Mouse (Mus musculus): ENCODE data around the gene Bcas3.
A peak's percentile ranks its signal among the peaks of the same experiment; 100 is the strongest.

Gene Bcas3

GRCm38 (mm10) chr11:85751171-85751570, 398.2 kb downstream of the Bcas3 start:
- DNase-seq (ENCODE audit: low spot score): no peak

DNA sequence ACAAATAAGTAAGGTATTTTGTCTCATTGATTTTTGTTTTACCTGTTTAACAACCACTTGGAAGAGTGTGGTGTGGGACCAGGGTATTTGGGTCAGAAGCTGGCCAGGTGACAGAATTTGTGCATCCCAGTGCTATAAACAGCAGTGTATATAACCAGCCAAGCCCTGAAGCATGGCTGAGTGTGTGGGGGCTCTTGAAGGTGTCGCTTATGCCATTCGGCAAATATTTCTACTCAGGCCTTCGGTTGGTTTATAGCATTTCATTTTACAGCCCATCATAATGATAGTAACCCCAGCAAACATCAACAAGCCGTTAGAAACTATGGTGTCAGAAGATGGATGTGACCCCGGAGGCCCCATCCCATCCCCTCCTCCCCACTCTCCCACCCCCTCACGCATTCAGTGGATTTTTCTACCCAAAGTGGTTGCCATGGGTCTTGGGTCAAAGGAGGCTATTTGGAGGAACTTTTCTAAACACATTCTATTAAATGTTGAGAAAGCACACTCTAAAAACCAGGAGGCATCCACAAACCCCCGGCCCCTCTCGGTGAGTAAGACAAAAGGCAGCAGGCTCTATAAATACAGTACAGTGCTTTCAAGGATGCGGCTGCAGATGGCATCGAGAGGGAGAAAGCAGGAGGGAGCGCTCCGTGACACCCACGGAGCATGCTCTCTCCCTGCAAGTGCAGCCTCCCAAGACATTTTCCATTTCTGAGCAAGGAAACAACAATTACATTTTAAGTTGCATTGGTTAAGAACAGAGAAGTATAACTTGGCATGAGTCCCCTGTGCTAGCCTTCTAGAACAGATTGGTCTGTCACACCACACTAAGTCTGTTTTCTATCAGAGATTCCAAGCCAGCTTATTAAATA, 401.9 kb downstream of the Bcas3 start:
- peak; percentile 44 for DNase-seq (ENCODE audit: low spot score)

GRCm38 (mm10) chr11:85755503-85756044, 402.6 kb downstream of the Bcas3 start:
- DNase-seq (ENCODE audit: low spot score): no peak

GRCm38 (mm10) chr11:85758891-85759290, 405.9 kb downstream of the Bcas3 start:
- no peak for DNase-seq (ENCODE audit: low spot score)

GRCm38 (mm10) chr11:85759634-85760439, 406.9 kb downstream of the Bcas3 start:
- no peak for DNase-seq (ENCODE audit: low spot score)

- peak; percentile 31 for DNase-seq (ENCODE audit: low spot score)
Measured at GRCm38 (mm10) chr11:85760486-85761141, 407.6 kb downstream of the Bcas3 start.

DNA sequence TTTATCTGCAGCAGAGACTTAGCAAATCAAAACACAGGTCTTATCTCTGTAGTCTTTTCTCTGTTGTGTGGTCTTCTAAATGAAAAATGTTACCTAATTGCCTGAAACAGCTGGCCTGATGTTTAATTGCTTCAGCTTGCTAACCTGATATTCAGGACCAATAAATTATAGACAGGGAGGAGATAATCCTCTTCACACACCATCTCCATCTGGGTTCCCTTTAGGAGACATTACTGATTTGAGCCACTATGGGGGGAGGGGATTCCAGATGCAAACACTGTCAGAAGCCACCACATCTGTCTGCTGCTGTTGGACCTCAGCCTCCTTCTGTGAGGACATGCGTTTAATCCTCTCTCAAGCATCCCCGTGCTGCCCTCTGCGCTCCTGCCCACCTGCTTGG, 408.2 kb downstream of the Bcas3 start:
- no peak for DNase-seq (ENCODE audit: low spot score)

DNA sequence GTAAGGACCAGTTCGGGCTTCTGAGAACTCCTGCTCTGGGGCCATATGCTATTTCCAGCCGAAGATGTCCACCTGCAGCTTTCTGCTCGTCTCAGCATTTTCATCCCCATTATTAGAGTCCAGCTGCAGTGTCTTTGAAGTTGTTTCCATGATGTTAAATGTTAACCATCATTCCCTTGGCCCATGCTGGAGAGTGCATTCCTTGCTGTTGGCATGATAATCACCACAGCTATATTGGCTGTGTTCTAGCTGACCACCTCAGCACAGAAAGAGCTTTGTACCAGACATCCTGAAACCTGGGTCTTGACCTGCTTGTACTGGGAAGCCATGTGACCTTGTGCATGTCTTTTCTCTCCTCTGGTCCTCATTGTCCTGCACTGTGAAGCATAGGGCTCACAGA, 410.7 kb downstream of the Bcas3 start:
- no peak for DNase-seq (ENCODE audit: low spot score)

DNA sequence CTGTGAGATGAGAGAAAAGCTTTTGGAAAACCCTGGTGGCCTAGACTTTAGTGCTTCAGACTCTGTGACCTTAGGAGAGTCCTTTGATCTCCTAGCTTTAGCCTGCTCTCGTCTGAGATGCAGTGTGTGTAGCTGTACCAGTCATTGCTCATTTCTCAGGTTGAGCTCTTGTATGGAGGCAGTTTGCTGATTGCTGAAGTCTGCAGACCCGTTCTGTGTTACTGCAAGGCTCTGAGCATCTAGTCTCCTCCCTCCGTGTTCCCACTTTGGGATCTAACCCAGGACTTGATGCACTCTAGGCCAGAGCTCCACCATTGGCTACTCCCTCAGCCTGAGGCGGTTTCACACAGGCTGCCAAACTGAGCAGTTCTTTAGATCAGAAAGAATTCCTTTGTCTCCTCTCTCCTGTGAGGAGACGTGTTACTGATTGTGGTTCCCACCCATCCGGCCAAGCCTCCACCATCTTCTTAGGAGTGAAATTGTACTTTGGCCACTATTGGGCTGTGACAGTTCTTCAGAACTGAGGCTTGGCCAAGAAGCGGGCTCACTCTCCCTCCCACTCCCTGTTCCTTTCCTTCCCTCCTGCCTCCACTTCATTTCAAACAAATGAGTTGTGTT, 413.2 kb downstream of the Bcas3 start:
- no peak for DNase-seq (ENCODE audit: low spot score)

GRCm38 (mm10) chr11:85766811-85767210, 413.8 kb downstream of the Bcas3 start:
- DNase-seq (ENCODE audit: low spot score): no peak

DNA sequence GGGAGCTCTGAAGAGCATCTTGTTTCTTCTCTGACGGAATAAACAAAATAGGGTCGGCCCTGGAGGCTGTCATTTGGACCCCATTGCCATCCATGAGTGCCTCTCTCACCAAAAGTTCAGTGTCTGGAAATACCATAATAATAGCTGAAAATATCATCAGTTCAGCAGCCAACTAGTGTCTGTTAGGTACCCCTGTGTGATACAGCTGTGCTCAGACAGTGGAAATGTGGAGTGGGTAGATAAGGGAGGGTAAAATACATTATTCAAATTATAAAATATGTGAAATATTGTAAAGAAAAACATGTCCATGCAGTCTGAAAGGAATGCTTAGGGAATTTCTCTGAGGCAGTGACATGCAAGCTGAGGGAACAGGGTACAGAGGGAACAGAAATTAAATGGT, 416.8 kb downstream of the Bcas3 start:
- DNase-seq (ENCODE audit: low spot score): no peak

DNA sequence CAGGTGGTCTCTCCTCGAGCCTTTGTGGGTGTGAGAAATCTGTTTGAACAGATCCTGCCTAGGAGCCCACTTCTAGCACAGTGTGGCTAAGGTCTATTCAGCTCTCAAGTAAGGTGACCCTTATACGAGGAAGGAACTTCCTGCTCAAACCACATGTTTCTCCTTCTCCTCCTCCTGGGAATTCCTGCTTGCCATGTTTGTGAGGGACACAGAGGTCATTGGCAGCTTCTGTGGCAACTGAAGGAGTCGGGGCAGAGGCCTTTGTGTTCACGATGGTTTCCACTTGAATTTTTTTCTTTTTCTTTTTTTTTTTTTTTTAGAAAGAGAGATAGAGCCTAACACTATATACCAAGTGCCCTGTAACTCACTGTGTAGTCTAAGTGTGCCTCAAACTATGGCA, 420.4 kb downstream of the Bcas3 start:
- DNase-seq (ENCODE audit: low spot score): no peak

- DNase-seq (ENCODE audit: low spot score): no peak
Measured at GRCm38 (mm10) chr11:85774707-85775106, 421.7 kb downstream of the Bcas3 start.

DNA sequence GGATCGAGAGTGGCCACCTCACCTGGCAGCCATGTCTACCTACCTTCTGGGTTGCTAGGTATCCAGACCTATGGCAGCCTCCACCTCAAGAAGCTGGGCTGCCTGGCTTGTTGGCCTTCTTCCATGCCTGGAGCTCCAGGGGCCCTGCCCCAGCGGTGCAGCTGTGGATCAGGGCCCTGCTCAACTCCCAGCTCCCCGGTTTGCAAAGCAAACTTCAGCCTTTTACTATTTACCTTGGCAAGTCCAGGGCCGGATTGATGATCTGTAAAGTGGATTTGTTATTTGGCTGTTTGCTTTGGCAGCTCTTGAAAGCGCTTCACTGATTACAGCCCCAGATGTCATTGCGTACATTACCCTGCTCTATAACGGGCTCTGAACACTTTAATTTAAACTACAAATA, 422.5 kb downstream of the Bcas3 start:
- DNase-seq (ENCODE audit: low spot score): no peak

DNA sequence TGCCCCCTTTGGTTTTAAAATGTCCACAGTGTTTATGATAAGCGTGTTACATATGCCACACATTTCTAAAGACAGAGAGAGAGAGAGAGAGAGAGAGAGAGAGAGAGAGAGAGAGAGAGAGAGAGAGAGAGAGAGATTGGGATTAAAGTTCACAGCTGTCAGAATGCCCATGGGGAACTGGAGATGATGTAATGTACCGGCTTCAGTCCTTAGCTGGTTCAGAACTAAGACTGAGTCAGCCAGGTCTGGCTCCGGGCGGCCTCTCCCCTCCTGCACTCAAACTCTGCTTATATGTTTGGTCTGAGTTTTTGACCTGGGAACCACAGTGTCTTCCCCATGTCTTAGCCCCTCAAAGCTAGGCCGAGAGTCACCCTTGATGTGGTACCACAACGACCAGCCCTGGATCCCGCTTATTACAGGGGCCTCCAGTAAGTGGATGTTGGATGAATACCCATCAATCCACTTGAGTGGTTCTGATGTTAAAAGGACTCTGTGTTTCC, 423.9 kb downstream of the Bcas3 start:
- no peak for DNase-seq (ENCODE audit: low spot score)

GRCm38 (mm10) chr11:85777950-85778349, 425.0 kb downstream of the Bcas3 start:
- DNase-seq (ENCODE audit: low spot score): no peak

DNA sequence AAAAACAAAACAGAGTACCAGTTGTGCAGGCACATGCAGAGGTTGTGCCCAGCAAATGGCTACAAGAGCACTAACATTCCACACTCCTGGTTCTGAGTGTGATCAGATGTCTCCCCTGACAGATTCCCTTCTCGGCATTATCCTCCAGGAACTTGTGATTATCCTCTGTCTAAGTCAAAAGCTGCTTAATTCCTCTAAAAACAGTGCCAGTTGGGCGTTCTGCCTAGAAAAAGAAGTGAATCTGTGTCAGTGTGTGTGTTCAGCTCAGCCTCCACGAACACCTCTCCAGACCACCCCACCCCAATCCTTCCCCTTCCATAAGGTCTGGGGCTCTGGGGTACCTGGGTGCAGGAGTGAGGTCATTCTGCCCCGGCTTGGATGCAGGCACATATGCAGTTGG, 427.3 kb downstream of the Bcas3 start:
- no peak for DNase-seq (ENCODE audit: low spot score)

DNA sequence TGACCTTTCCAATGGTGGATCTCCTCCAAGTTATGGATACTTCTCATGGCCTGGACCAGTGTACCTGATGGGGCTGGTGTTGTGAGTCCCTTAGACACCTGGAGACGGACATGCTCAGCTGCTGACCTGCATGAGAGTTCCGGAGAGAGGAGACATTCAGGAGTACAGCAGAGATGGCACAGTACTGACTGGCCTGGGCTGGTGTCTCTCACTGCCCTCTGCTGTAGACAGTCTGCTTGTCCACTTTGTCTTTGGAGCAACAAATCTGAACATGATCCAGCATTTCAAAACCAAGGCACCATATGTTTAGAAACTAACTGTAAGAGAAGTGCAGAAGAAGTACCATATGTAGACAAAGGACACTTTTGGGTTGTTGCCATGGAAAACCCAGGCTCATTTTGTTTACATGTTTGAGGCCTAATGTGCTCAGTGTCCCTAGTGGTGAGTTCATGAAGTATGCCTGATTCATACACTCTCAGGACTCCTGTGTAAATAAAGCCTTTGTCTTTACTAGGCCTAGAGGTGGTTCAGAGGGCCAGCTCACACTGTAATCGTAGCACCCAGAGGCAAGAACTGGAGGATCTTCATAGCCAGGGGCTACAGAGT, 433.2 kb downstream of the Bcas3 start:
- DNase-seq (ENCODE audit: low spot score): peak; percentile 17

- no peak for DNase-seq (ENCODE audit: low spot score)
Measured at GRCm38 (mm10) chr11:85789750-85790149, 436.8 kb downstream of the Bcas3 start.

- DNase-seq (ENCODE audit: low spot score): no peak
Measured at GRCm38 (mm10) chr11:85790267-85790666, 437.3 kb downstream of the Bcas3 start.

- DNase-seq (ENCODE audit: low spot score): no peak
Measured at GRCm38 (mm10) chr11:85791212-85791611, 438.2 kb downstream of the Bcas3 start.
